Mouse (Mus musculus): ENCODE measurements around the gene Terb1. TPM values are rescaled to one million over a fixed set of nuclear protein-coding genes. Genes with fewer than 3 reads are reported as not detected.
A peak's percentile ranks its signal among the peaks of the same experiment; 100 is the strongest.

Terb1 gene
- total RNA-seq (2021), result under 1 TPM; 0.57 to 0.80 TPM

DNA sequence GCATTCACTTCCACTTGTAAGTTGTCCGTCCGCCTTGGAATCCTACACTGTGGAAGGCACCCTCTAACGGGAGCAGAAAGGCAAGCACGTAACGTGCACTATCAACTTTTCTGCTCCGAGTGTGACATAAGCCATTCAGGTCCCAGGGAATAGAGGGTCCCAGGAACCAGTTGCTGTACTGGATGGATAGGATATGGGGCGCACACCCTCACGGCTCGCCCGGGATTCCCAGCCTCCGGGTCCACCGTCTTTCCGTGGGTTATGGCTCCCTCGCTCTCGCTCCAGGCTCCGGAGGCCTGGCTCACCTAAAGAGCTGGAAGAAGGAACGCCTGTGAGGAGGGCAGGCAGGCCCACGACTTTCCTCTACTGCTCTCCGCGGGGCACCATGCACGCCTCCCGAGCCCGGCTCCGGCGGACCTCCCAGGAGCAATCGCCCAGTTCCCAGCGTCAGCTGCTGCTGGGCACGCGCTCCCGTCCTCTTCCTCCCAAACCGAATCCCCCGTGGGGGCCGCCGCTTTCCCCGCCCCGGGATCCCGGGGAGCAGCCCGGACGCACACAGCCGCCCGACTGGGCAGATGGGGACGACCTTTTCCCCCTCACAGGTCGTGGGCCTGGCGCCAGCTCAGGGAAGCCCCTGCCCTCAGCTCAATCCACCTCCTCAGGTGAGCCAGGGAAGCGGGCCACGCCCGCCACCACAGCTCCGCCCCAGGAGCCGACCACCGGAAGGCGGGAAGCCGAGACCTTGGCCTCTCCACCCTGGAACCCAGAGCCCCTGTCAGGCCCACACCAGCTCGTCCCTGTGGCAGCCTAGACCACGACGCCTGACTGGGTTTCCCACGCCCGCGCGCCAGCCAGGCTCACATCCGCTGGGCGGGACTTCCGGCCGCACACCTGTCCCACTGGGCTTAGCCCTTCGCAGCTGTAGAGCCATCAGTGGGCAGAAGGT lies at the start of gene Terb1:
Gene Terb1, minus strand, starts transcription at position 850 of the 946 bp plus-strand sequence.
- DNase-seq (ENCODE audit: extremely low spot score in 1 of 2, low spot score in 1 of 2), result peak; percentile 16 to 29

DNA sequence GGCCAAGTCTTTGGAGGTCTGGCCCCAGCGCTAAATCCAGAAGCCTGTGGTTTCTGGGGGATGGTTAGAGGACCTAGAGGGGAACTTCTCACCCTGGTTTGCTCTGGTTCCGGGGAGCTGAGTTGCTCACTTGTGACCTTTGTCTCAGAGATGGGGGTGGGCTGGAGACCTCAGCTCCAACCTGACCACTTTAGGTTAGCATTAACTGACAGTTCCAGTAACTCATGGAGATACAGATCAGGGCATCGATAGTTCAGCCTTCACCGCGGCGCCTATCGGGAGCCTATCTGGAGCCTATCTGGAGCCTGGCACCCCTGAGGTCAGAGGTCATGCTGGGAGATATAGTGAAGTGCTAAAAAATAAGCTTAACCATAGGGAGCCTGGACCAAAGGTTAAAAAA lies 47.5 kb upstream of the Terb1 start:
- no peak for DNase-seq (ENCODE audit: extremely low spot score in 1 of 2, low spot score in 1 of 2)

DNA sequence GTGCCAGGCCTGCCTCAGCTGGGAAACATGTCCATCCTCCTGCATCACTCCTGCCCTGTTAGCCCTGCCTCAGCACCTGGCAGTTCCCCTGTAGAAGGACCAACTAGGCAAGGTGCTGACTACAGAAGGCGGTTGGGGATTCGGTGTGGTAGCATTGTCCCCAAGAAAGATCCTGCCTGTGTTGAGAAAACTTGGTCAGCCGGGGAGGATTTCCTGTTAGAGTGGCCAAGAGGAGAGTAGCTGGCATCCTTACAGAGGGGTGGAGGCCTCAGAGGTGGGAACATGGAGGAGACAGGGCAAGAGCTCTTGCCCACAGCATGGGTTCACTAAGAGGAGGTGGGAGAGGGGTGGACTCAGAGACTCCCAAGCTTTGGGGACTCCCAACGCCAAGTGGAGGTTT lies 45.5 kb upstream of the Terb1 start:
- DNase-seq (ENCODE audit: extremely low spot score in 1 of 2, low spot score in 1 of 2), result no peak

DNA sequence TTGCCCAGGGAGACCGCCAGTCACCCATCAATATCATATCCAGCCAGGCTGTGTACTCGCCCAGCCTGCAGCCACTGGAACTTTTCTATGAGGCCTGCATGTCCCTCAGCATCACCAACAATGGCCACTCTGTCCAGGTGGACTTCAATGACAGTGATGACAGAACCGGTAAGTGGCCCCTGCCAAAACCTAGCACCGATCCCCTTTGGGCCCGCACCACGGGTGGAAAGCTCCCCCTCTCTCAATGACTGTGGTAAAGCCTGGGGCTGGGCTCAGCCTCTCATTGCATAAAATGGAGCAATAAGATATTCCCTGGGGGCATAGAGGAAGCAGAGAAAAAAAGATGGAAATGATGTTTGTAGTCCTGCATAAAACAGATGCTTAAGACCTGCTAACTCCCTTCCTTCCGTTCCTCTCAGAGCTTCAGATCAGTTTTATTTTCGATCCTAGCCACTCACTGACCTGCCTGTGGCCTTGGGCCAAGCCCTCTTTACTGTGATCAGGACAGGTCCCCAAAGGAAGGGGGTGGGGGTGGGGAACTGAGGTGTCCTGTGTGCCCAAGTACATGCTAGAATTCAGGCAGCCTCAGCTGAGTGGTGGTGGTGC lies 33.8 kb upstream of the Terb1 start:
- DNase-seq (ENCODE audit: extremely low spot score in 1 of 2, low spot score in 1 of 2), result no peak

DNA sequence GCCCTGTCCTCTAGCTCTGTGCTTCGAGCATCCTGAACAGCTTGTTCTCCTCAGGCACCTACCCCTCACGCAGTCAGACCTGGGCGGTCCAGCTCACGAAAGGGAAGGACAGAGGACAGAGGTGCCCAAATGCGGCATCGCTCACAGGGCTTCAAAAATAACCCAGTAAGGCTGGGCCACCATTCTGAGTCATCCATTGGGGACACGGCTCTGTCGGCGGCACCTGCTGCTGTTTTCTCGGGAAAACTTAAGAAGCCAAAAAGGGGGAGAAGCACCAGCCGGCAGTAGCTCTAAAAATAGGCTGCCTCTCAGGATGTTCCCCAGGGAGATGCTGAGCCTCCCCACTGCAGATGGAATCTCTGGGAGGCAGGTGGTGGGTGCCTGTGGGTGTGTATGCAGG lies 32.5 kb upstream of the Terb1 start:
- DNase-seq (ENCODE audit: extremely low spot score in 1 of 2, low spot score in 1 of 2), result no peak

DNA sequence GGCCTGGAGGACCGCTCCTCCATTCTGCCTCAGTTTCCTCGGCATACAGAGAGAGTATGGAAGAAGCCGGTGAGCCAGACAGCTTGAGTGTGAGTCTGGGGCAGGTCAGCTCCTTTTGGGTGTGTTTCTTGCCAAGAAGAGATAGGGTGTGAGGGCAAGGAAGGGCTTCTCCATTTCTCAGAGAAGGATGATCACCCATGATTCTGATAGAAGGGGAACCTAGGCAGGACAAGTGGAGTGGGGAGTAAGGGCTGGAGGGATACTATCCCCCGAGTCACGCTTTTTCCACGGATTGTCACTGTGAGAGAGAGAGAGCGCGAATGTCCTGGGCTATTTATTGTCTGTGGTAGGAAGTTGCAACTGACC lies 31.8 kb upstream of the Terb1 start:
- no peak for DNase-seq (ENCODE audit: extremely low spot score in 1 of 2, low spot score in 1 of 2)

DNA sequence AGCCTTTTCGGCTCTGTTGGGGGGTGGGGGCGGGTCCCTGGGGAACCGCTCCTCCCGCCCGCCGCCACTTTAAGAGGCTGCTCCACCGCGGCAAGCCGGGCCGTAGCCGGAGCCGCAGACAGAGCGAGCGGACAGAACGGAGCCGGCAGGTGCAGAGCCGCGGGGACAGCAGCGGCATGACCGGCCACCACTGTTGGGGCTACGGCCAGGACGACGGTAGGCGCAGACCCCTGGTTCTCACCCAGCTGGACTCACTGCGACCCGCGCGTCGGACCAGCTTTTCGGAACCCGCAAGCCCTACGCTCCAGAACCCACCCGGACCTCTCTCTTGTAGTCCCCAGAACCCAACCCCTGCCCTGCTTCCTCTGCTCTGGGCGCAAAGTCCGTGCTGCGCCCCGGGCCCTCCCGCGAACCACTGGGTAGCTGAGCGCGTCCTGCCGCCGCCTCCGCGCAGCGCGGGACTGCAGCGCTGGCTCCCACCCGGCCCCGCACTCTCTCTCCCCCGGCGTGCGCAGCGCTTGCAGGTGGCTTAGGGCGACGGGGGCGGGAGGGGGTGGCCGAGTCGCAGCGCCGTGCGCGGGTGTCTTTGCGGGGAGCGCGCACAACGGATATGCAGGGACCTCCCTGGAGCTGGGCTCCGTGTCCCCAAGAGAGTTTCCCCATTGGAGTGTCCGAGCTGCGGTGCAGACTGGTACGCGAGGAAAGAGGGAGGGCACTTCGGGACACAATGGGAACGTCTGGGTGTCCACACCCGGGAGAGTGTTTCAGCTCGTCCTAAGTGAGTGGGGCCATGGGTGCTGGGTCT lies 31.2 kb upstream of the Terb1 start:
- peak in 1 of 2 experiments; percentile 23 for DNase-seq (ENCODE audit: extremely low spot score in 1 of 2, low spot score in 1 of 2)

DNA sequence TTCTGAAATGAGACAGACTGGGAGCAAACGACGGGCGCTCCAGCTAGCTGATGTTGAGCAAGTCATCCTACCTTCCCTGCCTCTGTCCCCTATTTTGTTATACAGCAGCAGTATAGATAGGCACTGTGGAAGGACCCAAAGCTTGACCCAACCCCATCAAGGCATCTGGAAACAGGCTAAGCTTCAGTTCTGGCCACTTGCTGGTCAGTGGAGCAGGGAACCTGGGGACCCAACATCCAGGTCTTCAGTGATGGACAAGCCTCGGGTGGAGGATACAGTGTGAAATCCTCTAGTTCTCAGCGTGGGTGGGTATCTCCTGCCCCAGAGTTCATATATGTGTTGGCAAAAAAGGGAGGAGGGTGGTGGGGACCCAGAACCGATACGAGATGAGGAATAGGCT lies 30.5 kb upstream of the Terb1 start:
- DNase-seq (ENCODE audit: extremely low spot score in 1 of 2, low spot score in 1 of 2), result no peak

DNA sequence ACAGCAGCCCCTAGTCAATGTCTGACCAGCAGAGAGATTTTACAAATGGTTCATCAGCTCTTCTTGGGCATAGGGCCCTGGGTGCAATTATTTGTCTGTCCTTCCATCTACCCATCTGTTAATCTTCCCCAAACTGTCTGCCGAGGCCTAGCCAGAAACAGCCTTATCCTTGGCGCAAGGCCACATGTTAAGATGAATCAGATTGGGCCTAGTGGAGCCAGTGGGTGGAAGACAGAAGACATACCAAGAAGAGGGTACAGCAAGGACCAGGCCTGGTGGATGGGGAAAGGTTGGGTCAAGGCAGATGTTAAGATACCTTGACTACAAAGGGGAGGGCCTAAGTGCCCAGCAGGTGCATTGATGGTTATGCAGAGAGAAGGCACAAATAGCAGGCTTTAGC lies 29.9 kb upstream of the Terb1 start:
- no peak for DNase-seq (ENCODE audit: extremely low spot score in 1 of 2, low spot score in 1 of 2)

DNA sequence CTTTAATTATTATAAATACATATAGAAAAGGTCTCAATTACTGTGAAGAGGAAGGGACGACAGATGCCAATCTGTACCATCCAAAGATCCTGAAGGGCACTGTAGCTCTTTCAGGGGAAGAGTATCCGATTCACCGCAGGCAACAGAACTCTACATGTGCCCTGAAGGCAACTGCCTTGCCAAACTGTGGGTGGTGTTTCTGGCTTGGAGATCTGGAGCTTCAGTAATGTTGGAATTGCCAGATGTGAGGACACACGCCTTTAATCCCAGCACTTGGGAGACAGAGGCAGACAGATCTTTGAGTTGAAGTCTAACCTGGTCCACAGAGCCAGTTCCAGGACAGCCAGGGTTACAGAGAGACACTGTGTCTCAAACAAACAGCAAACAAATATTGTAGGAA lies 29.2 kb upstream of the Terb1 start:
- DNase-seq (ENCODE audit: extremely low spot score in 1 of 2, low spot score in 1 of 2), result no peak

DNA sequence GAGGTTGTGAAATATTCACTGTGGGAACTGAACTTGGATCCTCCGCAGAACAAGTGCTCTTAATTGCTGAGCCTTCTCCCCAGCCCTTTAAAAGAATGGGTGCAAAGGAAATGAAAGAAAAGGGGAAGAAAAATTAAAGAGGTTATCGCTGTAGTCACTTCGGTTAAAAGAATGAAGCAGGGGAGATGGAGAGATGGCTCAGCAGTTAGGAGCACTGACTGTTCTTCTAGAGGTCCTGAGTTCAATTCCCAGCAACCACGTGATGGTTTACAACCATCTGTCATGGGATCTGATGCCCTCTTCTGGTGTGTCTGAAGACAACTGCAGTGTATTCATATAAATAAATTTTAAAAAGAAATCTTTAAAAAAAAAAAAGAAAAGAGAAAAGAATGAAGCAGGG lies 26.3 kb upstream of the Terb1 start:
- DNase-seq (ENCODE audit: extremely low spot score in 1 of 2, low spot score in 1 of 2), result no peak

DNA sequence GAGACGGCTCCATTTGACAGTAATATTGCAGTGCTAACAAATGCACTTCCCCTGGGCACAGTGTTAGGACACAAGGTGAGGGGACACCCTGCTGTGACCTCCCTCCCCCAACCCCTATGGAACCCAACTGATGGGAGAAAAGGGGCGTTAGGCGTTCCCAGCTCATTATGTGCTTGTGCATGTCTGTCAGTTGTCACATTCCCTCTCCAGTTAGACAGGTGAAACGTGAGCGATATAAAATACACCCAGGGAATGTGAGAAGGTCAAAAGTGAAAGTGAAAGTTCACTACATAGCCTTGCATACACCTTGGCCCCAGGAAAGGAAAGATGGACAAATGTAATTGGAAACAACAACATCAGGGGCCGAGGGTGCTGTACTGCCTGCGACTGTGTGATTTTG lies 25.7 kb upstream of the Terb1 start:
- no peak for DNase-seq (ENCODE audit: extremely low spot score in 1 of 2, low spot score in 1 of 2)

DNA sequence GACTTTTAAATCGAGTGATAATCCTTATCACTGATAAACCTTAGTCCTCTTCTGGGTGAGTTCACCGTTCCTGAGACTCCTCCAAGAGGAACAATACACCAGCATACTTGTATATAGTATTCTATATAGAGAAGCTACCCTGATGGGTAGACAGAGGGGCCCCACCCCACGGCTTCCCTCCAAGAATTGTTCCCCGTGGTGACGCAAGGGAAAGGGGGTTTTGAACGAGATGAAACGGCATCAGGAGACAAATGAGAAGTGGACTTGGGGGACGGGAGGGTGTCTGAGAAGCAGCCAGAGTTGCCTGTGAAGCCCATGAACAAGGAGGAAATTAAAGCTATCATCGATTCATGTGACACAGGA lies 25.1 kb upstream of the Terb1 start:
- DNase-seq (ENCODE audit: extremely low spot score in 1 of 2, low spot score in 1 of 2), result peak; percentile 27 to 31

DNA sequence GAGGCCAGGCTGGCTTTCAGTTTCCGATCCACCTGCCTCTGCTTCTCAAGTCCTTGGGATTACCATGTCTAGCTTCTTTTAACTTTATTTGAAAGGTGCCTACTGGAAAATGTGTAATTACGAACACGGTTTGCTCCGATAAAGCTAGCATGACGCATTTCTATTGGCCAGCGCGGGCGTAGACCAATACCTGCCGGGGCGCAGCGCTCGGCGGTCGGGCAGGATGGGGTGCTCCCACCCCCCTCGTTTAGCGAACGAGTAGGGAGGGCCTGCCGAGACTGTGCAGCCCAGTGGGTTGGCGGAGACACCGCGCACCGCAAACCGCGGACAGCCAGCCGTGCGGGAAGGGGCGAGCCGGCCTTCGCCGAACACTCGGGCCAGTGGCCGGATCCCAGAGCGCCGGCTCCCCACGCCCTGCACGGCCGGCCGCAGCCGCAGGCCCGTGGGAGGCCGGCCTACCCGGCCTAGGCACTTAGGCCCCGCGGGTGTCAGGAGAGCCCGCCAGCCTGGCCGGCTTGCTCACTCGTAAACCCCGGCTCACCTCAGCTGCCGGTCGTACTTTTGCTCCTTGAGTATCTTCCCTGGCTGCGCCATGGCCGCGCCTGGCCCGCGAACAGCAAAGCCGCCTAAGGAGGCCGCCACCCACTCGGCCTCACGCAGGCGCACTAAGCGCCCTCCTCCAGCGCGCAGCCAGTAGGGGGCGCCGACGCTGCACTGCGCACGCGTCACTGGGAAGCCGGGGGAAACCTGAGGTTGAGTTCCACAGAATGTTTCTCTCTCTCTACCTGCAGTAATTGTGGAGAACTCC lies 24.5 kb upstream of the Terb1 start, which contains the start of the genes Nae1 and Car7:
Gene Nae1, minus strand, starts transcription at position 667 of the 808 bp plus-strand sequence.
Gene Car7, plus strand, starts transcription at position 719 of the 808 bp plus-strand sequence.
- DNase-seq (ENCODE audit: extremely low spot score in 1 of 2, low spot score in 1 of 2), result peak; percentile 94 to 95

DNA sequence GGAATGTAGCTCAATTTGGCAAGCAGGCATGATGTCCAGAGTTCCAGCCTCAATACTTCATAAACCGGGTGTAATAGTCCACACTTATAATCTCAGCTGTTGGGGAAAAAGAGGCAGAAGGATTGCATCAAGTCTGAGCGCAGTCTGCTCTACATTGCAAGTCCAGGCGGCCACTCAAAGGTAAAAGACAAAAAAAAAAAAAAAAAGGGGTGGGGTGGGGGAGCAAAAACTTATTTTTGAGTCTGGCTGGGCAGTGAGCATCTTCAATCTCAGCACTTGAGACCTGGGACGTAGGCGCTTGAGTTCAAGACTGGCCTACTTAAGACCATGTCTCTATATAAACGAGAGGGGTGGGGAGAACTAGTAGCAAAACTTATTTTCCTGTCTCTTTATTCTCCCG lies 23.8 kb upstream of the Terb1 start:
- no peak for DNase-seq (ENCODE audit: extremely low spot score in 1 of 2, low spot score in 1 of 2)

DNA sequence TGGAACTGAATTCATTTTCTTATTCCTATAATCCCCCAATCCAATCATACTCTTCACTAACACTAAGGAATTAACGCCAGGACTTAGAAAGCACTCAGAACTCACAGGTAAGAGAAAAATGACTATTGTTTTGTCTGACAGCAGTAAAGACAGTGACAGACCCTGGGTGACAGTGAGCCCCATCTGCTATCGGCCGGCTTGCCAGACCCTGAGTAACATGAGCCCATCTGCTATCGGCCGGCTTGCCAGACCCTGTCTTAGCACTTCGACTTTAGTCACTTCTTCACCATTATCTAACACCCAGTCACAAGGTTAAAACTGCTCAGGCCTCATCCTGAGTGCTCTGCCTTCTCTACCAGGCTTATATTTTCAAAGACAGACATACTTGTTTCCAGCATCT lies 20.0 kb upstream of the Terb1 start:
- DNase-seq (ENCODE audit: extremely low spot score in 1 of 2, low spot score in 1 of 2), result no peak

DNA sequence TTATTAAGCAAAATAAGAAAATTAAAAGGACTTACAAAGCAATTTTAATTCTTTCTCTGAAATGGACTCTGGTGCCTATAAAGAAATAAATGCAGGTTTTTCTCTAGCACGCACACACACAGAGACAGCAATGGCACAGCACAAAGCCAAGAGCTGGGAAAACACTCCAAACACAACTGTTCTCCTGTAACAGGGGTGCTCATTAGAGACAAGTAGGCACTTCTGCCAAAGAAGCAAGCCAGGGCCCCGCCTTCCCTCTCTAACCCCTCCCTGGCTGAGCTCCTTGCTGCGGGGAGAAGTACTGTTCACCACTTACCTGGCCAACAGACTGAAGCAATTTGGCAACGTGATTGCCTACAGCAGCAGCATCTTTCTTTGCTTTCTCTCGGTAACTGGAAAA lies 8.2 kb upstream of the Terb1 start:
- no peak for DNase-seq (ENCODE audit: extremely low spot score in 1 of 2, low spot score in 1 of 2)

DNA sequence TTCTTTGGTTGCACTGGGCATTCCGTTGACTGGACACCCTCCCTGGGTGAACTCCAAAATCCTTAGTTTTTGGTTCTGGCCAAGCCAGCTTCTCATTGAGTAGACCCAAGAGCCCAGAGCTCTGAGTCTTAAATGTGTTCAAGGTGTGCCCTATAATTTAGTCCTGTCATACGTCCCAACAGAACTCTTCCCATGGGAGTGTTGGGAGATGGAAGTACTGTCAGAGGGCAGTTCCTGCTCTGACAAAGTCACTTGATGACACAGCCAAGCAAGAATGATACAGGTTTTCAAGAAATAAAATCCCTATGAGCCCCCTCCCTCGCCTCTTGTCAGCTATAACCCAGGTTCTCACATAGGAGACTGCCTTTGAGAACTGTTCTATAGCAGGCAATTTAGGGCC lies 424 bp upstream of the Terb1 start:
- no peak for DNase-seq (ENCODE audit: extremely low spot score in 1 of 2, low spot score in 1 of 2)

DNA sequence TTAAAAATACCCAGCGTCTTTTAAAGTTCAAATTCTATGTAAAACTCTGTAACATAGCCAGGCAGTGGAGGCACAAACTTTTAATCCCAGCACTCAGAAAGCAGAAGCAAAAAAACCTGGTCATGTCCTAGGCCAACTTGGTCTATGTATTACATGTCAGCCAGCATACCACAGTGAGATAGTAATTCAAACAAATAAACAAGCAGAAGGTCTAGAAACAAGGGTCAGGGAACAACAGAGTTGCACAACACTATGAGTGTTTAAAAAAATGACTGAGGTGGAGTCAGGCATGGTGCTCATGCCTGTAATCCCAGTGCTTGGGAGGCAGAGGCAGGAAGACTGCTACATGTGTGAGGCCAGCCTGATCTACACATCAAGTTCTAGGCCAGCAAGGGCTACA lies 30.6 kb downstream of the Terb1 start:
- DNase-seq (ENCODE audit: extremely low spot score in 1 of 2, low spot score in 1 of 2), result no peak

DNA sequence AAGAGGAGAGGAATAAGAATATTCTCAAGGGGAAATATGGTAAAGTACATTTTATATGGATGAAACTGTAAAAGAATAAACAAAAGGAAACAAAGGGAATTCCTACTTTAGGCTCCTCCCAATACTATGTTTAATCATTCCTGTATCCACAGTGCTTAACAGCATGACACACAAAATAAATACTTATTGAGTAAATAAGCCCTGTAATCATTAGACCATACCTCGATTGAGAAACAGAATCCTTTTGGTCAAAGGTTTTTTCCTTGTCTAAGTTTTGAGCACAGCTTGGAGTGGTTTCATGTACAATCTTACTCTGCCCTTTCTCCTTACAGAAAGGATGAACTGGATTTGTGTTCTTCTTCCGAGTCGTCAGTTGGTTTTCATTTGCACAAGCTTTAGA lies 37.2 kb downstream of the Terb1 start:
- DNase-seq (ENCODE audit: extremely low spot score in 1 of 2, low spot score in 1 of 2), result no peak

All from layer of hippocampus, postnatal 25 days (tissue).